Mouse (Mus musculus) heart, postnatal 0 days (tissue): Measurements from ENCODE around the gene Flt3l.

ENCODE experiments used
- CTCF ChIP-seq: IDR thresholded peaks from 2 replicates; pipeline ENCODE4 v1.5.1; 2016; ENCODE audit warnings: antibody characterized with exemption, control low read depth, low read depth
- EP300 ChIP-seq: IDR thresholded peaks from 2 replicates; pipeline ENCODE4 v1.6.1; 2016; ENCODE audit warnings: antibody characterized with exemption, low read depth

GRCm38 (mm10) chr7:45135993-45136567, at the start of gene Flt3l, which contains the start of gene Gm45713:
- TF ChIP-seq EP300 (no peak), CTCF (peak; percentile 95)
